Mouse (Mus musculus): ENCODE measurements around the gene Gpr45. TPM values are rescaled to one million over a fixed set of nuclear protein-coding genes. Genes with fewer than 3 reads are reported as not detected.

Gpr45 gene
- 0.07 and 0.08 TPM in 2 replicates for polyA plus RNA-seq (2015; fragmentation: Nextera tagmentation; extraction: Ambion mirVana)

- H3K4me3 ChIP-seq (ENCODE audit: low read depth, low read length) = peak within 1 kb of the TSS; percentile 48
- no peaks in the 10 kb centered on the region for H3K36me3 ChIP-seq (replicated peaks; ENCODE audit: insufficient read depth, low read length)
- no peaks in the 10 kb centered on the region for H3K9me3 ChIP-seq (ENCODE audit: low read length)
- no peak within 1 kb of the TSS for H3K9ac ChIP-seq (replicated peaks)
- TF ChIP-seq EP300 (IDR thresholded peaks at IDR 0.05; ENCODE audit: low read depth) (no peak), CTCF (IDR thresholded peaks at IDR 0.05; ENCODE audit: low read depth) (no peak)
- 1% methylated on average over 57 of the region's 71 CpGs for WGBS (ENCODE audit: insufficient replicate concordance)
- peaks cover 8% of the 10 kb centered on the region for H3K27me3 ChIP-seq (ENCODE audit: insufficient read depth, low read length)
- peak; percentile 26 for DNase-seq
- peaks cover 5% of the 10 kb centered on the region; the same call in 1 of the 2 replicates for H3K4me1 ChIP-seq (ENCODE audit: insufficient read depth)
- peak within 1 kb of the TSS; percentile 72 for H3K4me2 ChIP-seq (ENCODE audit: low read depth, low read length)
- H3K27ac ChIP-seq (ENCODE audit: low read depth) = no peak within 1 kb of the TSS
- no peak for ATAC-seq
Observed at GRCm38 (mm10) chr1:42952734-42953481, at the start of gene Gpr45. Gene Gpr45 (plus strand): TSS chr1:42952872.

GRCm38 (mm10) chr1:42905148-42905547 is 47.5 kb upstream of the Gpr45 start:
- H3K4me2 ChIP-seq (ENCODE audit: low read depth, low read length) = no peak overlapping the region
- no peaks in the 10 kb centered on the region for H3K27me3 ChIP-seq (ENCODE audit: insufficient read depth, low read length)
- H3K36me3 ChIP-seq (replicated peaks; ENCODE audit: insufficient read depth, low read length) = peaks cover 18% of the 10 kb centered on the region
- TF ChIP-seq EP300 (IDR thresholded peaks at IDR 0.05; ENCODE audit: low read depth) (no peak), CTCF (IDR thresholded peaks at IDR 0.05; ENCODE audit: low read depth) (no peak)
- ATAC-seq = no peak
- no peak for DNase-seq
- WGBS (ENCODE audit: insufficient replicate concordance) = 90% methylated on average over 11 of the region's 11 CpGs
- H3K4me1 ChIP-seq (ENCODE audit: insufficient read depth) = no peaks in the 10 kb centered on the region
- H3K9me3 ChIP-seq (ENCODE audit: low read length) = no peaks in the 10 kb centered on the region
- no peak overlapping the region for H3K4me3 ChIP-seq (ENCODE audit: low read depth, low read length)
- H3K27ac ChIP-seq (ENCODE audit: low read depth) = no peak overlapping the region
- no peak overlapping the region for H3K9ac ChIP-seq (replicated peaks)

- no peaks in the 10 kb centered on the region for H3K4me1 ChIP-seq (ENCODE audit: insufficient read depth)
- peaks cover 10% of the 10 kb centered on the region for H3K36me3 ChIP-seq (replicated peaks; ENCODE audit: insufficient read depth, low read length)
- H3K4me2 ChIP-seq (ENCODE audit: low read depth, low read length) = no peak overlapping the region
- no peak for DNase-seq
- H3K9me3 ChIP-seq (ENCODE audit: low read length) = no peaks in the 10 kb centered on the region
- no peak for ATAC-seq
- no peak for TF ChIP-seq EP300 (IDR thresholded peaks at IDR 0.05; ENCODE audit: low read depth)
- TF ChIP-seq CTCF (IDR thresholded peaks at IDR 0.05; ENCODE audit: low read depth) = no peak
- H3K9ac ChIP-seq (replicated peaks) = no peak overlapping the region
- 84% methylated on average over 7 of the region's 7 CpGs for WGBS (ENCODE audit: insufficient replicate concordance)
- H3K27ac ChIP-seq (ENCODE audit: low read depth) = no peak overlapping the region
- H3K4me3 ChIP-seq (ENCODE audit: low read depth, low read length) = no peak overlapping the region
- no peaks in the 10 kb centered on the region for H3K27me3 ChIP-seq (ENCODE audit: insufficient read depth, low read length)
Observed at GRCm38 (mm10) chr1:42906696-42907095, 46.0 kb upstream of the Gpr45 start.

GRCm38 (mm10) chr1:42907153-42907552 is 45.5 kb upstream of the Gpr45 start:
- peaks cover 10% of the 10 kb centered on the region for H3K36me3 ChIP-seq (replicated peaks; ENCODE audit: insufficient read depth, low read length)
- WGBS (ENCODE audit: insufficient replicate concordance) = 68% methylated on average over 4 of the region's 4 CpGs

GRCm38 (mm10) chr1:42915062-42915461 is 37.6 kb upstream of the Gpr45 start:
- TF ChIP-seq EP300 (IDR thresholded peaks at IDR 0.05; ENCODE audit: low read depth) (no peak), CTCF (IDR thresholded peaks at IDR 0.05; ENCODE audit: low read depth) (peak; percentile 74)
- no peak overlapping the region for H3K4me3 ChIP-seq (ENCODE audit: low read depth, low read length)
- no peaks in the 10 kb centered on the region for H3K9me3 ChIP-seq (ENCODE audit: low read length)
- H3K27me3 ChIP-seq (ENCODE audit: insufficient read depth, low read length) = no peaks in the 10 kb centered on the region
- ATAC-seq (no peak), DNase-seq (no peak)
- WGBS (ENCODE audit: insufficient replicate concordance) = 16% methylated on average over 4 of the region's 4 CpGs
- H3K4me1 ChIP-seq (ENCODE audit: insufficient read depth) = no peaks in the 10 kb centered on the region
- H3K36me3 ChIP-seq (replicated peaks; ENCODE audit: insufficient read depth, low read length) = no peaks in the 10 kb centered on the region
- no peak overlapping the region for H3K9ac ChIP-seq (replicated peaks)
- H3K27ac ChIP-seq (ENCODE audit: low read depth) = no peak overlapping the region
- H3K4me2 ChIP-seq (ENCODE audit: low read depth, low read length) = no peak overlapping the region

More at GRCm38 (mm10) chr1:42907153-42907552, 45.5 kb upstream of the Gpr45 start:
- Histone ChIP-seq H3K9me3 (ENCODE audit: low read length) (no peaks in the 10 kb centered on the region), H3K27me3 (ENCODE audit: insufficient read depth, low read length) (no peaks in the 10 kb centered on the region), H3K4me2 (ENCODE audit: low read depth, low read length) (no peak overlapping the region), H3K27ac (ENCODE audit: low read depth) (no peak overlapping the region), H3K9ac (replicated peaks) (no peak overlapping the region), H3K4me1 (ENCODE audit: insufficient read depth) (no peaks in the 10 kb centered on the region), H3K4me3 (ENCODE audit: low read depth, low read length) (no peak overlapping the region)
- DNase-seq (no peak), ATAC-seq (no peak)
- no peak for TF ChIP-seq EP300 (IDR thresholded peaks at IDR 0.05; ENCODE audit: low read depth)
- TF ChIP-seq CTCF (IDR thresholded peaks at IDR 0.05; ENCODE audit: low read depth) = no peak

- ATAC-seq = no peak
- no peaks in the 10 kb centered on the region for H3K36me3 ChIP-seq (replicated peaks; ENCODE audit: insufficient read depth, low read length)
- H3K4me3 ChIP-seq (ENCODE audit: low read depth, low read length) = no peak overlapping the region
Observed at GRCm38 (mm10) chr1:42916719-42917118, 36.0 kb upstream of the Gpr45 start.

More at GRCm38 (mm10) chr1:42916719-42917118, 36.0 kb upstream of the Gpr45 start:
- TF ChIP-seq EP300 (IDR thresholded peaks at IDR 0.05; ENCODE audit: low read depth) (no peak), CTCF (IDR thresholded peaks at IDR 0.05; ENCODE audit: low read depth) (no peak)
- H3K27me3 ChIP-seq (ENCODE audit: insufficient read depth, low read length) = no peaks in the 10 kb centered on the region
- H3K9me3 ChIP-seq (ENCODE audit: low read length) = no peaks in the 10 kb centered on the region
- no peak overlapping the region for H3K9ac ChIP-seq (replicated peaks)
- 68% methylated on average over 7 of the region's 7 CpGs for WGBS (ENCODE audit: insufficient replicate concordance)
- no peak overlapping the region for H3K27ac ChIP-seq (ENCODE audit: low read depth)
- DNase-seq = no peak
- no peaks in the 10 kb centered on the region for H3K4me1 ChIP-seq (ENCODE audit: insufficient read depth)
- no peak overlapping the region for H3K4me2 ChIP-seq (ENCODE audit: low read depth, low read length)
